Mouse (Mus musculus): ENCODE measurements around the gene Kcnc3.

Gene Kcnc3

GRCm38 (mm10) chr7:44626966-44627365, 36.5 kb downstream of the Kcnc3 start:
- no peak for DNase-seq (ENCODE audit: low spot score in 2 of 2)

- no peak for DNase-seq (ENCODE audit: low spot score in 2 of 2)
Observed at GRCm38 (mm10) chr7:44628402-44629034, 38.1 kb downstream of the Kcnc3 start.

- no peak for DNase-seq (ENCODE audit: low spot score in 2 of 2)
Observed at GRCm38 (mm10) chr7:44630437-44630836, 40.0 kb downstream of the Kcnc3 start.

- DNase-seq (ENCODE audit: low spot score in 2 of 2), result no peak
Observed at GRCm38 (mm10) chr7:44632676-44633075, 42.2 kb downstream of the Kcnc3 start.

- DNase-seq (ENCODE audit: low spot score in 2 of 2), result no peak
Observed at GRCm38 (mm10) chr7:44633407-44633806, 42.9 kb downstream of the Kcnc3 start.

- no peak for DNase-seq (ENCODE audit: low spot score in 2 of 2)
Observed at GRCm38 (mm10) chr7:44636684-44637083, 46.2 kb downstream of the Kcnc3 start.

- no peak for DNase-seq (ENCODE audit: low spot score in 2 of 2)
Observed at GRCm38 (mm10) chr7:44638663-44639062, 48.2 kb downstream of the Kcnc3 start.

GRCm38 (mm10) chr7:44640843-44641605, 50.6 kb downstream of the Kcnc3 start:
- no peak for DNase-seq (ENCODE audit: low spot score in 2 of 2)

- peak; percentile 18 to 34 for DNase-seq (ENCODE audit: low spot score in 2 of 2)
Observed at GRCm38 (mm10) chr7:44641887-44642286, 51.4 kb downstream of the Kcnc3 start.

GRCm38 (mm10) chr7:44645256-44645655, 54.8 kb downstream of the Kcnc3 start:
- no peak for DNase-seq (ENCODE audit: low spot score in 2 of 2)

GRCm38 (mm10) chr7:44645951-44646350, 55.5 kb downstream of the Kcnc3 start:
- no peak for DNase-seq (ENCODE audit: low spot score in 2 of 2)

- DNase-seq (ENCODE audit: low spot score in 2 of 2), result peak; percentile 57 to 67
Observed at GRCm38 (mm10) chr7:44647042-44647724, 56.7 kb downstream of the Kcnc3 start.

- no peak for DNase-seq (ENCODE audit: low spot score in 2 of 2)
Observed at GRCm38 (mm10) chr7:44647729-44648128, 57.3 kb downstream of the Kcnc3 start.

GRCm38 (mm10) chr7:44649094-44649610, 58.7 kb downstream of the Kcnc3 start:
- no peak for DNase-seq (ENCODE audit: low spot score in 2 of 2)

GRCm38 (mm10) chr7:44649990-44650389, 59.5 kb downstream of the Kcnc3 start:
- DNase-seq (ENCODE audit: low spot score in 2 of 2), result peak; percentile 21 to 38

GRCm38 (mm10) chr7:44651416-44651815, 61.0 kb downstream of the Kcnc3 start:
- no peak for DNase-seq (ENCODE audit: low spot score in 2 of 2)

GRCm38 (mm10) chr7:44653773-44654172, 63.3 kb downstream of the Kcnc3 start:
- DNase-seq (ENCODE audit: low spot score in 2 of 2), result no peak

Measured in spleen, postnatal 36 days (tissue).